12 mouse cellular contexts compared by ENCODE assay signal in genomic region chr4:154424681-154425080, GRCm38 (mm10).
DNase-seq lines count a peak whose midpoint lies in the region; TF ChIP-seq lines count a peak whose summit lies in the region.
"Had no signal": no experiment of that assay in that cellular context is flagged by ENCODE, and none has a peak within 500 bp of the region (broad histone marks: within the 10 kb centered on the region; RNA-seq: fewer than 3 reads in every experiment).

No protein-coding gene starts in this region.

- peak; percentile 12 for DNase-seq in gastrocnemius, adult 18-20 months (ENCODE audit: low spot score)
- DNase-seq in gastrocnemius, adult 8-10 months (ENCODE audit: low spot score in 2 of 2): no peak
- DNase-seq in Muller cell, postnatal 12 days (ENCODE audit: inconsistent ontology term): peak; percentile 57
- DNase-seq in gastrocnemius, adult 2 months: peak; percentile 41
- peak; percentile 47 to 65 for DNase-seq in heart, postnatal 14 days
- no peak for DNase-seq in adrenal gland, adult 18-20 months (ENCODE audit: low spot score in 2 of 2)
- no peak for DNase-seq in frontal cortex, postnatal 14 days (ENCODE audit: low spot score in 2 of 2)
- no peak for DNase-seq in midbrain, embryonic 10.5 days (ENCODE audit: low spot score)
- DNase-seq: kidney, postnatal 25 days; liver, embryonic 13.5 days had no signal

- no peaks in the 10 kb centered on the region for H3K36me3 ChIP-seq in midbrain, embryonic 10.5 days
- H3K36me3 ChIP-seq: liver, embryonic 13.5 days; midbrain, embryonic 12.5 days had no signal

- H3K27ac ChIP-seq in gastrocnemius, adult 2 months: no peak overlapping the region
- no peak overlapping the region for H3K27ac ChIP-seq in midbrain, embryonic 10.5 days (replicated peaks)
- H3K27ac ChIP-seq: hindbrain, embryonic 14.5 days; liver, embryonic 13.5 days; midbrain, embryonic 12.5 days had no signal

- 78% methylated on average over 11 of the region's 11 CpGs for WGBS in midbrain, embryonic 10.5 days

- intact Hi-C loops in gastrocnemius, adult 2 months (cut with DNase I): no loop called here
- intact Hi-C loops in heart, postnatal 14 days (cut with DNase I): no loop called here

- no peak for TF ChIP-seq CTCF in gastrocnemius, adult 2 months (IDR thresholded peaks at IDR 0.05)

- peaks cover 51% of the 10 kb centered on the region for H3K4me1 ChIP-seq in midbrain, embryonic 10.5 days

- H3K9me3 ChIP-seq in midbrain, embryonic 10.5 days (replicated peaks): no peaks in the 10 kb centered on the region
- H3K9me3 ChIP-seq: liver, embryonic 13.5 days; midbrain, embryonic 12.5 days had no signal

- peak overlapping the region; percentile 40 for H3K4me3 ChIP-seq in gastrocnemius, adult 2 months
- H3K4me3 ChIP-seq in midbrain, embryonic 10.5 days: no peak overlapping the region
- H3K4me3 ChIP-seq: liver, embryonic 13.5 days; midbrain, embryonic 12.5 days had no signal

- peaks cover 70% of the 10 kb centered on the region for H3K27me3 ChIP-seq in midbrain, embryonic 10.5 days (ENCODE audit: low read depth, poor library complexity, severe bottlenecking)

Comparison
In these comparisons a context has a peak if more than half of its experiments do, and no peak if none do; other contexts are left out.
1. DNase-seq: peak in gastrocnemius, adult 18-20 months (single experiment), Muller cell, postnatal 12 days (single experiment), gastrocnemius, adult 2 months (single experiment) and heart, postnatal 14 days (2 of 2); none in gastrocnemius, adult 8-10 months (0 of 2), adrenal gland, adult 18-20 months (0 of 2), frontal cortex, postnatal 14 days (0 of 2) and midbrain, embryonic 10.5 days (single experiment).